Mouse (Mus musculus) midbrain, embryonic 11.5 days (tissue): ENCODE results near the gene Tgfbr2. TPM values are rescaled to one million over a fixed set of nuclear protein-coding genes. Genes with fewer than 3 reads are reported as not detected.

Experiments
- ATAC-seq: fragments of 200-750 bp; cut with Nextera tagmentation; 2 replicates; pipeline ENCODE4 v1.8.0; 2017; ENCODE audit warnings: moderate TSS enrichment, moderate library complexity; ENCODE audit not compliant: low FRiP score
- DNase-seq: peaks from one replicate; pipeline ENCODE4 v3.0.0; 2015; ENCODE audit warnings: low spot score; ENCODE audit errors: missing footprints
- H3K27ac ChIP-seq: fragments of 300-500 bp; sonication (generic); 2 replicates; pipeline ENCODE4 v1.5.1; 2014; ENCODE audit warnings: low read depth, low read length
- H3K27me3 ChIP-seq: fragments of 300-500 bp; sonication (generic); 2 replicates; pipeline ENCODE4 v1.6.1; 2014; ENCODE audit warnings: mild to moderate bottlenecking, low read length, moderate library complexity, mixed read lengths; ENCODE audit not compliant: control insufficient read depth, insufficient read depth
- H3K36me3 ChIP-seq: fragments of 300-500 bp; sonication (generic); 2 replicates; pipeline ENCODE4 v1.6.1; 2014; ENCODE audit warnings: mild to moderate bottlenecking, low read length, moderate library complexity, mixed read lengths; ENCODE audit not compliant: control insufficient read depth, insufficient read depth
- H3K4me1 ChIP-seq: fragments of 300-500 bp; sonication (generic); 2 replicates; pipeline ENCODE4 v1.6.1; 2014; ENCODE audit warnings: low read length; ENCODE audit not compliant: control insufficient read depth, insufficient read depth
- H3K4me2 ChIP-seq: fragments of 300-500 bp; sonication (generic); 2 replicates; pipeline ENCODE4 v1.6.1; 2014; ENCODE audit warnings: mild to moderate bottlenecking, moderate library complexity
- H3K4me3 ChIP-seq: fragments of 300-500 bp; sonication (generic); 2 replicates; pipeline ENCODE4 v1.5.1; 2014; ENCODE audit warnings: low read depth, low read length
- H3K9ac ChIP-seq: fragments of 300-500 bp; sonication (generic); 2 replicates; pipeline ENCODE4 v1.6.1; 2014; ENCODE audit warnings: low read length
- H3K9me3 ChIP-seq: fragments of 300-500 bp; sonication (generic); 2 replicates; pipeline ENCODE4 v1.6.1; 2016; ENCODE audit warnings: low read length; ENCODE audit not compliant: control insufficient read depth
- WGBS: fragments of 180-500 bp; shearing (Covaris S2); extraction: QIAGEN DNeasy Blood & Tissue Kit; methylation state at CpG from one replicate; pipeline ENCODE4 v1.1.7; 2014; 5-methylcytosine and 5-hydroxymethylcytosine counted together
- polyA plus RNA-seq: library from polyadenylated mRNA; unstranded; fragments of >200 nt; fragmentation: Nextera tagmentation; extraction: Ambion mirVana; gene quantifications from 2 replicates; pipeline ENCODE4 v1.2.1, GENCODE M21; 2014

Gene Tgfbr2
- polyA plus RNA-seq, 1 experiment from 2014 or later = 9.2 TPM

DNA sequence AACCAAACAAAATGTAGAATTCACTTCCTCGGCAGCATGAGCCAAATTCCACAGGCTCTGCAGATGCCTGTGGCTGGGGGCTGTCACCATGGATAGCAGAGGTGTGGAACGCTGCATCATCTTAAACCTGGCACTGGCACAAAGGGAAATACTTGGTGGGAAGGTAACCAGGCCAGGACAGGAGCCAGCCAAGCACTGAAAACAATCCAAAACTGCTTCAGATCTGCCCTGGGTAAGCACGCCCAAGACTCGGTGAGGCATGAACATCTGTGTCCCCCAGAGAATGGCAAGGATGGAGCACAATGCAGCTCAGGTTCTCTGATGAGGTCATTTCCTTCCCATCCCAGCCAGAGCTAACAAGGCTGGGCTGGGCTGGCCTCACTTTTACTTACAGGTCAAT, 43.6 kb upstream of the Tgfbr2 start:
- ATAC-seq = no peak
- no peaks in the 10 kb centered on the region for H3K27me3 ChIP-seq

DNA sequence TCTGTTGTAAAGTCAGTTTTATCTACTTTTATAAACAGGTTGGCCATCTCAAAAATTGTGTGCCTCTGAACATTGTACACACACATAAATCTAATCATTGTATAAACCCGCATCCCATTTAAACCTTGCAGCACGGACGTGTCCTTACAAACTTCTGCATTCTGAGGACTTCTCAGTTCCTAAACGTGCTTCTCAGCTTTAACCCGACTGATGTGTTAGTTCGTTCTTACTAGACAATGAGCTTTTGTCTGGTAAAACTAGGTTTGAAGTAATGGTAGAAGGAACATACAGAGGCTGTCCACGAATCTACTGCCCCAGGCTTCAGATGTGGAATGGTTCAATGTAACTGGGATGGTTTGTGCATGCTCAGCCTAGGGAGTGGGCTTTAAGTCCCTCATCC, 41.9 kb upstream of the Tgfbr2 start:
- Histone ChIP-seq H3K9me3 (no peaks in the 10 kb centered on the region), H3K4me1 (peaks cover 8% of the 10 kb centered on the region), H3K27me3 (no peaks in the 10 kb centered on the region), H3K27ac (no peak overlapping the region), H3K4me2 (no peak overlapping the region), H3K9ac (no peak overlapping the region), H3K36me3 (no peaks in the 10 kb centered on the region), H3K4me3 (no peak overlapping the region)
- no peak for ATAC-seq
- DNase-seq = no peak
- WGBS = 91% methylated on average over 7 of the region's 7 CpGs

More for the DNA sequence above, 43.6 kb upstream of the Tgfbr2 start:
- H3K27ac ChIP-seq = no peak overlapping the region
- no peaks in the 10 kb centered on the region for H3K36me3 ChIP-seq
- H3K4me1 ChIP-seq = 0 out of 2 replicates have a peak, but pooled peaks cover under 1% of the 10 kb centered on the region
- no peaks in the 10 kb centered on the region for H3K9me3 ChIP-seq
- H3K4me3 ChIP-seq = no peak overlapping the region
- no peak overlapping the region for H3K9ac ChIP-seq
- no peak for DNase-seq
- WGBS = 45% methylated on average over 4 of the region's 4 CpGs
- H3K4me2 ChIP-seq = no peak overlapping the region

DNA sequence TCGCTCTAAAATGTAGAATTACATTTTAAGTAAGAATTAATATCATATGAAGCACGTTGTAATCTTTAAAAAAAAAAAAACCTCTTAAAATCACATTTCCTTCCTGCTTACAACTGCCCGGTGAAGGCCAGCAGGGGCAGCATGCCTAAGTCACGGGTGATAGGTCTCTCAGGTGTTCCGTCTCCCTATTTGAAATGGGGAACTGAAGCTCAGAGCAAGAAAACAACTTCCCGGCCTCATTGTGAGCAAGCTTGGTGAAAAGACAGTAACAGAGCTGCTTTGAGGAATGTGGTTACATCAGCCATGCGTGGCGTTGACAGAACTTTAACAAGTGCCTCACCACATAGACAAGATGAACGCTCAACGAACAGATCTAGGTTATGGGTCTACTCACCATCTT, 41.5 kb upstream of the Tgfbr2 start:
- Histone ChIP-seq H3K4me2 (no peak overlapping the region), H3K27ac (no peak overlapping the region), H3K9ac (no peak overlapping the region), H3K27me3 (no peaks in the 10 kb centered on the region), H3K4me3 (no peak overlapping the region), H3K36me3 (no peaks in the 10 kb centered on the region), H3K4me1 (peaks cover 8% of the 10 kb centered on the region), H3K9me3 (no peaks in the 10 kb centered on the region)
- DNase-seq = no peak
- 89% methylated on average over 10 of the region's 10 CpGs for WGBS
- no peak for ATAC-seq

DNA sequence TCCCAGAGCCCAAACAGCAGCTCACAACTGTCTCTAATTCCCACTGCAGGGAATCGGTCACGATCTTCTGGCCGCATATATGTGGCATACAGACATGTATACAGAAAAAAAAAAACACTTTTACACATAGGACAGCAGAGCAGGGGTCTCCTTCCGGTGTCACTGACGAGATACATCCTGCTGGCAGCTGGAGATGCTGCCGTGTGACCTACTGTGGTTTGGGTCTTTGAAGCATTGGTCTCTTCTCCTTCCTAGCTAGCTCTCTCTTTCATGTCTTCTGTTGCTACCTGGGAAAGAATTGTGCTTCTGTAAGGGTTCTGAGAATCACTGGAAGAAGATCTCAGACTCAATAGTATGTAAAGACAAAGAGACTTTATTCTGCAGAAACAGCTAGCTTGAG, 39.1 kb upstream of the Tgfbr2 start:
- no peaks in the 10 kb centered on the region for H3K9me3 ChIP-seq
- no peak for DNase-seq
- H3K27me3 ChIP-seq = no peaks in the 10 kb centered on the region
- peaks cover 8% of the 10 kb centered on the region for H3K4me1 ChIP-seq
- no peak overlapping the region for H3K4me2 ChIP-seq
- no peak overlapping the region for H3K9ac ChIP-seq
- H3K36me3 ChIP-seq = no peaks in the 10 kb centered on the region
- no peak overlapping the region for H3K4me3 ChIP-seq
- no peak for ATAC-seq
- WGBS = 78% methylated on average over 6 of the region's 6 CpGs
- H3K27ac ChIP-seq = no peak overlapping the region

DNA sequence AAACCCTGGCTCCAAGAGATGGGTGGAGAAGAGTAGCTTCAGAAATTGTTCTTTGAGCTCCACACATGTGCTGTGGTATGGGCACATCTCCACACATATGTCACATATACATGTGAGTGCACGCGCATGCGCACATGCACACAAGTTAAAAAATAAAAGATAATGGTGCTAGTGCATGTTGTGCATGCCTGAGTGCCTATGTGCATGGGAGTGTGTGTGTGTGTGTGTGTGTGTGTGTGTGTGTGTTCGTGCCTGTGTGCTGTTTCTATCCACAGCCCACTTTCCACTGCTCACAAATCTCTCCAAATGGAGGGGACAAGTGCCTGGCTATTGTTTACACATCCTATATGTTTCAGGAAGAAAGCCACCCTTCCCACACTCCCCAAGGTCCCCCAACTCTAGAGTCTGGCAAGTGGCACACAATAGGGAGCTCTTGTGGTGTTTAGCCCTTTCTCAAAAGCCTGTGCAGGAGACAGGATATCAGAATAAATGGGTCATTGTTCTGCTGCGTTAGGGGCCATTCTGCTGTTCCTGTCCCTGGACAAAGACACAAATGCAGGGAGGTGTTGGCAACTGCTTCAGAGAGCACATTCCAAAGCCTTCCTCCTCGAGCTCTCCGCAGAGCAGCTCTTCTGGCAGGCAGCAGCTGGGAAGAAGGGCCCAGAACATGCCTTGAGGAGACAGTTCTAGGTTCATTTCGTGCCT, 37.9 kb upstream of the Tgfbr2 start:
- Histone ChIP-seq H3K9ac (no peak overlapping the region), H3K4me2 (no peak overlapping the region), H3K36me3 (no peaks in the 10 kb centered on the region), H3K9me3 (no peaks in the 10 kb centered on the region), H3K27me3 (no peaks in the 10 kb centered on the region), H3K4me3 (no peak overlapping the region), H3K27ac (no peak overlapping the region), H3K4me1 (peaks cover 8% of the 10 kb centered on the region)
- DNase-seq (no peak), ATAC-seq (peak; percentile 63)
- 53% methylated on average over 8 of the region's 8 CpGs for WGBS

DNA sequence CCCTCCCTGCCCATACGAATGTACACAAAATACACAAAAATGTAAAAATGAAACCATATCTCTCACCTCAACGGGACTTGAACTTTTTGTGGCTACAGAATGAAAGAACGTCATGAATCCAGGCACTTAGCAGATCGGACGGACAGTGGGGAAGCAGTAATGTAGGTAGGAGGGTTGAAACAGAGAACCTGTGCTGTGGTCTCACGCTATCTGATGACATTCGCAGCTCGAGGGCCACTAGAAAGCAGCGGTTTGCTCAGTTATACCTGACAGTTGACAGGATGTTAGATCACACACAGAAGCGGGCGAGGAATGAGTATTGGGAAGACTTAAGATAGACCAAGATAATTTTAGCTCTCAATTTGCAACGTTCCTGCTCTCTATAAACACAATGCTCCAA, 36.9 kb upstream of the Tgfbr2 start:
- 88% methylated on average over 12 of the region's 12 CpGs for WGBS
- no peak overlapping the region for H3K4me3 ChIP-seq
- H3K27ac ChIP-seq = no peak overlapping the region
- no peak for ATAC-seq
- H3K4me1 ChIP-seq = peaks cover 8% of the 10 kb centered on the region
- no peak overlapping the region for H3K9ac ChIP-seq
- no peaks in the 10 kb centered on the region for H3K36me3 ChIP-seq
- no peak overlapping the region for H3K4me2 ChIP-seq
- H3K27me3 ChIP-seq = no peaks in the 10 kb centered on the region
- DNase-seq = no peak
- H3K9me3 ChIP-seq = no peaks in the 10 kb centered on the region

DNA sequence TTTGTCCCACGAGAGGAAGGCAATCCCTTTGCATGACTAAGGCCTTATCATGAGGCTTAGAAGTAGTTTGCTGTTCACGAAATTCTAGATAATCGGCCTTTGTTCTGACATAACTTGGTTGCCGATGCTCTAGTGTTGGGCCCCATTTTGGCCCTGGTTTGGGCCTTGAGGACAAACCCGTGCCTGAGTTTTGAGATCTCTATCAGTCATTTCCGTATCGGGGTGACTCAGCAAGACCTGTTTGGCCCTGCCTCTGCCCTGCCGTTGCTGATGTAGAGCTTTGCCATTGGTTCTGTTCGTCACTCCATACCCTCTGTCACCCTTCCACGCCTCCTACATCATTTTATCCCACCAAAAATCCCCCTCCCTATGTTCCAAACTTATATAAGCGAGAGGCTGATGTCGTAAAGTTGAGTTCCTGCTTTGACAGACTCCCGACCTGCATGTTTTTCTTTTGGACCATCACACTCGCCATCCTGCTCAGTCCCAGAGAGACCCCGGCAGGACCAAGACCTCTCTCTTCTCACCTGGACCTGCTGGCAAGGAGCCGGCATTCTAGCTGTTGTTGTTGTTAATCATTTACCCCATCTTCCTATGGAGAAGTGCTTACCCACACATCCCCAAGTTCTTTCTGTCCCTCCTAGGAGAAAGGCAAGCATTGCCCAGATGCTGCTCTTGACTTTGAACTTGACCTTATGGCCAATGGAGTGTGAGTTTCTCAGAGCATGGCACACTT, 33.2 kb upstream of the Tgfbr2 start:
- H3K27me3 ChIP-seq = no peaks in the 10 kb centered on the region
- H3K4me3 ChIP-seq = no peak overlapping the region
- DNase-seq (no peak), ATAC-seq (no peak)
- no peaks in the 10 kb centered on the region for H3K36me3 ChIP-seq
- H3K9ac ChIP-seq = no peak overlapping the region
- 85% methylated on average over 16 of the region's 16 CpGs for WGBS
- H3K27ac ChIP-seq = no peak overlapping the region
- H3K4me1 ChIP-seq = peaks cover 3% of the 10 kb centered on the region
- H3K9me3 ChIP-seq = no peaks in the 10 kb centered on the region
- H3K4me2 ChIP-seq = no peak overlapping the region

DNA sequence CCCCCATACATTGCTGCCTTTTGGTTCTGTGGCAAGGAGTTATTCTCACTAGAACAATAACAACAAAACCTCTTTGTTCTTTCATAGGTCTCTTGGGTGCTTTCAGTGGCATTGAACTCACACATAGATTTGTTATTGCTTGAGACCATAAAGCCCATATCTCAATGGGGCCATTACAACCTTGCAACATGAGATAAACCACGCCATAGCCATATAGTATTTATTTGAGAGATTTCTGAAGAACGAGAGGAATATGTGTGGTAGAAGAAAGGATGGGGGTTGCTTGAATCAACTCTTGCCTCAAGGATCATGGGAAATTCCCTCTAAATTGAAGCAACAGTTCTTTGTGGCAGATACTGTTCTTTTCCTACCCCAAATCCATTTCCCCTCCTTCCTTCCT, 31.7 kb upstream of the Tgfbr2 start:
- DNase-seq (no peak), ATAC-seq (no peak)
- Histone ChIP-seq H3K4me1 (no peaks in the 10 kb centered on the region), H3K36me3 (no peaks in the 10 kb centered on the region), H3K27me3 (no peaks in the 10 kb centered on the region), H3K4me3 (no peak overlapping the region), H3K9me3 (no peaks in the 10 kb centered on the region), H3K27ac (no peak overlapping the region), H3K9ac (no peak overlapping the region), H3K4me2 (no peak overlapping the region)
- WGBS = 89% methylated on average over 2 of the region's 2 CpGs

DNA sequence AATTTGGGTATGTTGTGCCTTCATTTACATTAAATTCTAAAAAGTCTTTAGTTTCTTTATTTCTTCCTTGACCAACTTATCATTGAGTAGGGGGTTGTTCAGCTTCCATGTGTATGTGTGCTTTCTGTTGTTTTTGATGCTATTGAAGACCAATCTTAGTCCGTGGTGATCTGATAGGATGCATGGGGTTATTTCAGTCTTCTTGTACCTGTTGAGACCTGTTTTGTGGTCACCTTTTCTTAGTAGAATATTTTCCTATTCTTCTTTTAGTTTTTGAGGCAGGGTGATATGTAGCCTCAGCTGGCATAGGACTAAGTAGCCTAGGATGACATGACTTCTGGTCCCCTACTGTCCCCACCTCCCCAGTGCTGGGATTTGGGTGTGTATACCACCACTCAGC, 28.5 kb upstream of the Tgfbr2 start:
- H3K36me3 ChIP-seq = no peaks in the 10 kb centered on the region
- 97% methylated on average over 1 of the region's 1 CpGs for WGBS
- no peak for DNase-seq
- H3K4me1 ChIP-seq = 0 out of 2 replicates have a peak, but pooled peaks cover under 1% of the 10 kb centered on the region
- no peak overlapping the region for H3K9ac ChIP-seq
- no peak overlapping the region for H3K4me2 ChIP-seq
- H3K27me3 ChIP-seq = no peaks in the 10 kb centered on the region
- no peak overlapping the region for H3K27ac ChIP-seq
- no peak for ATAC-seq
- no peak overlapping the region for H3K4me3 ChIP-seq
- H3K9me3 ChIP-seq = no peaks in the 10 kb centered on the region
